ENCODE assay signal across 8 mouse cellular contexts in the genomic region with DNA sequence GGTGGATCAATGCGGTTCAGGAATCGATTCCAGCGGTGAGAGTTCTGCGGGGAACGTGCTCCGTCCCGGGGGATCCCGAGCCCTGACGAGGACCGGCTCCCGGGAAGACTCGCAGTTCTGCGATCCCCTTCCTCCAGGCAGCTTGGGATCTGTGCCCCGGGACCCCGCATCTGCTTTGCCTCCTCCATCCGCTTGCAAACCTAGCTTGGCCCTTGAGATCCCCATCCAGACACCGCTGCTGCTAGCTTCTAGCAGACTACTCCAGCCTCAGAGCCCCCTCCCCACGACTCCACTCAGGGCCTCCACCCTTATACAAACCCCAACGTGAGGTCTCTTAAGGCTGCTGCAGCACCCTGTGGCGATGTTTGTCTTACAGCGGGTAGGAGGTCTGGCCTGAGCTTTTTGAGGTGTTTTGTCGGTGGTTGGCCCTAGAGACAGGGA. TPM values are rescaled to one million over a fixed set of nuclear protein-coding genes. Genes with fewer than 3 reads are reported as not detected.
DNase-seq lines count a peak whose midpoint lies in the region; ATAC-seq and TF ChIP-seq lines count a peak whose summit lies in the region.

No protein-coding gene starts in this region.

- TF ChIP-seq RAD21 in CH12.LX (IDR thresholded peaks at IDR 0.05; ENCODE audit: low read depth, low read length) = no peak

- TF ChIP-seq EP300 in CH12.LX (IDR thresholded peaks at IDR 0.05; ENCODE audit: low read length) = no peak

- TF ChIP-seq POLR2A in CH12.LX (IDR thresholded peaks at IDR 0.05; ENCODE audit: low read depth, low read length) = no peak

- in situ Hi-C loops in CH12.LX (cut with MboI; ENCODE audit: low pct_ligation_motif_present, low pct_unique_long_range_greater_than_20kb, low sequenced_read_pairs) = no loop called here

- TF ChIP-seq CTCF in CH12.LX (conservative IDR thresholded peaks at IDR 0.05 in 1 of 2, IDR thresholded peaks at IDR 0.05 in 1 of 2; ENCODE audit: low read depth in 2 of 2, low read length in 2 of 2) = no peak

- no peak for DNase-seq in heart, adult 8-10 months (ENCODE audit: low spot score)
- peak; percentile 35 for DNase-seq in CH12.LX (ENCODE audit: extremely low read depth)
- DNase-seq in embryonic facial prominence, embryonic 11.5 days (ENCODE audit: low spot score) = peak; percentile 68
- no peak for DNase-seq in left cerebral cortex, adult 18-20 months (ENCODE audit: low spot score in 2 of 2)
- DNase-seq in right cerebral cortex, postnatal 14 days = no peak

- H3K9ac ChIP-seq in heart, embryonic 11.5 days (ENCODE audit: low read depth, low read length) = peak overlapping the region; percentile 90
- peak overlapping the region; percentile 85 for H3K9ac ChIP-seq in CH12.LX (ENCODE audit: insufficient read depth, low read depth)
- H3K9ac ChIP-seq in embryonic facial prominence, embryonic 11.5 days (replicated peaks; ENCODE audit: low read length) = peak overlapping the region; percentile 90
- peak overlapping the region; percentile 96 for H3K9ac ChIP-seq in intestine, embryonic 16.5 days (ENCODE audit: low read depth, low read length)
- H3K9ac ChIP-seq in neural tube, embryonic 13.5 days = peak overlapping the region; percentile 90

- peaks cover 28% of the 10 kb centered on the region for H3K4me1 ChIP-seq in heart, embryonic 11.5 days (ENCODE audit: control insufficient read depth, insufficient read depth, low read length)
- H3K4me1 ChIP-seq in CH12.LX (ENCODE audit: control insufficient read depth in 1 of 2, insufficient read depth in 2 of 2) = peaks cover 16 to 62% of the 10 kb centered on the region in 2 experiments
- H3K4me1 ChIP-seq in embryonic facial prominence, embryonic 11.5 days (ENCODE audit: control insufficient read depth, insufficient read depth, low read length) = no peaks in the 10 kb centered on the region
- H3K4me1 ChIP-seq in intestine, embryonic 16.5 days (ENCODE audit: control insufficient read depth, insufficient read depth, low read length) = peaks cover 24% of the 10 kb centered on the region
- peaks cover 39% of the 10 kb centered on the region for H3K4me1 ChIP-seq in neural tube, embryonic 13.5 days (replicated peaks)

- no peaks in the 10 kb centered on the region; the same call in 1 of the 2 replicates for H3K79me2 ChIP-seq in CH12.LX (replicated peaks; ENCODE audit: control insufficient read depth, extremely low read depth, insufficient read depth, poor library complexity, severe bottlenecking)

- ATAC-seq in heart, embryonic 11.5 days (replicated peaks; ENCODE audit: insufficient number of reproducible peaks, low FRiP score, low TSS enrichment) = peak; percentile 40
- peak; percentile 46 for ATAC-seq in embryonic facial prominence, embryonic 11.5 days (replicated peaks; ENCODE audit: insufficient number of reproducible peaks, low FRiP score, low TSS enrichment, low read depth)
- ATAC-seq in intestine, embryonic 16.5 days = 0 out of 2 replicates have a peak, but pooled peaks have one; percentile 25
- peak; percentile 74 for ATAC-seq in neural tube, embryonic 13.5 days (ENCODE audit: low read depth)

- H3K27me3 ChIP-seq in heart, embryonic 11.5 days (ENCODE audit: control insufficient read depth, insufficient read depth, low read length) = no peaks in the 10 kb centered on the region
- no peaks in the 10 kb centered on the region for H3K27me3 ChIP-seq in CH12.LX (replicated peaks)
- no peaks in the 10 kb centered on the region for H3K27me3 ChIP-seq in embryonic facial prominence, embryonic 11.5 days (ENCODE audit: control insufficient read depth, insufficient read depth, low read length)
- no peaks in the 10 kb centered on the region for H3K27me3 ChIP-seq in intestine, embryonic 16.5 days (replicated peaks; ENCODE audit: control insufficient read depth, insufficient read depth, low read length)
- no peaks in the 10 kb centered on the region for H3K27me3 ChIP-seq in neural tube, embryonic 13.5 days

- no peaks in the 10 kb centered on the region for H3K36me3 ChIP-seq in heart, embryonic 11.5 days (ENCODE audit: control insufficient read depth, insufficient read depth, low read length)
- H3K36me3 ChIP-seq in CH12.LX (replicated peaks in 1 of 2; ENCODE audit: control insufficient read depth in 1 of 2, insufficient read depth in 1 of 2, low read length in 1 of 2) = peaks cover 0 to 29% of the 10 kb centered on the region in 2 experiments
- H3K36me3 ChIP-seq in embryonic facial prominence, embryonic 11.5 days (replicated peaks; ENCODE audit: control insufficient read depth, insufficient read depth, low read depth, low read length) = no peaks in the 10 kb centered on the region
- no peaks in the 10 kb centered on the region for H3K36me3 ChIP-seq in intestine, embryonic 16.5 days (ENCODE audit: control insufficient read depth, insufficient read depth, low read length)
- H3K36me3 ChIP-seq in neural tube, embryonic 13.5 days = no peaks in the 10 kb centered on the region

- peak overlapping the region; percentile 87 for H3K4me3 ChIP-seq in heart, embryonic 11.5 days (ENCODE audit: low read depth, low read length)
- H3K4me3 ChIP-seq in CH12.LX (replicated peaks in 1 of 3; ENCODE audit: low read depth in 2 of 3, low read length in 2 of 3, poor library complexity in 1 of 3) = peak overlapping the region; percentile 78 to 87 (median 86)
- H3K4me3 ChIP-seq in embryonic facial prominence, embryonic 11.5 days (ENCODE audit: low read depth, low read length) = peak overlapping the region; percentile 81
- peak overlapping the region; percentile 89 for H3K4me3 ChIP-seq in intestine, embryonic 16.5 days (ENCODE audit: low read length)
- peak overlapping the region; percentile 85 for H3K4me3 ChIP-seq in neural tube, embryonic 13.5 days

- whole genome bisulfite sequencing in heart, embryonic 11.5 days (ENCODE audit: insufficient replicate concordance) = 0% methylated on average over 22 of the region's 22 CpGs
- WGBS in embryonic facial prominence, embryonic 11.5 days = 1% methylated on average over 22 of the region's 22 CpGs
- WGBS in intestine, embryonic 16.5 days = under 1% methylated on average over 22 of the region's 22 CpGs
- under 1% methylated on average over 22 of the region's 22 CpGs for WGBS in neural tube, embryonic 13.5 days

- dilution Hi-C loops in CH12.LX (cut with MboI; ENCODE audit: extremely low pct_ligation_motif_present, extremely low pct_unique_long_range_greater_than_20kb, low sequenced_read_pairs) = no loop called here

- H3K27ac ChIP-seq in heart, embryonic 11.5 days (ENCODE audit: low read depth, low read length) = peak overlapping the region; percentile 89
- 0 out of 2 replicates have a peak overlapping the region, but pooled peaks have one; percentile 15 for H3K27ac ChIP-seq in CH12.LX (ENCODE audit: insufficient read depth, low read depth)
- peak overlapping the region; percentile 62 for H3K27ac ChIP-seq in embryonic facial prominence, embryonic 11.5 days (replicated peaks; ENCODE audit: low read depth, low read length)
- peak overlapping the region; percentile 86 for H3K27ac ChIP-seq in intestine, embryonic 16.5 days (ENCODE audit: low read length)
- peak overlapping the region; percentile 96 for H3K27ac ChIP-seq in neural tube, embryonic 13.5 days (replicated peaks)

- H3K4me2 ChIP-seq in heart, embryonic 11.5 days = peak overlapping the region; percentile 81
- peak overlapping the region; percentile 26 for H3K4me2 ChIP-seq in CH12.LX (ENCODE audit: insufficient read depth, low read depth, poor library complexity, severe bottlenecking)
- H3K4me2 ChIP-seq in embryonic facial prominence, embryonic 11.5 days (ENCODE audit: low read depth, low read length) = peak overlapping the region; percentile 84
- peak overlapping the region; percentile 84 for H3K4me2 ChIP-seq in intestine, embryonic 16.5 days (ENCODE audit: low read depth, low read length)
- H3K4me2 ChIP-seq in neural tube, embryonic 13.5 days = peak overlapping the region; percentile 72

- H3K9me3 ChIP-seq in heart, embryonic 11.5 days (replicated peaks; ENCODE audit: control insufficient read depth, low read length) = no peaks in the 10 kb centered on the region
- H3K9me3 ChIP-seq in CH12.LX (replicated peaks; ENCODE audit: low read length) = no peaks in the 10 kb centered on the region
- H3K9me3 ChIP-seq in embryonic facial prominence, embryonic 11.5 days (replicated peaks; ENCODE audit: control insufficient read depth, low read length) = no peaks in the 10 kb centered on the region
- no peaks in the 10 kb centered on the region for H3K9me3 ChIP-seq in intestine, embryonic 16.5 days (ENCODE audit: control insufficient read depth, low read length)
- no peaks in the 10 kb centered on the region for H3K9me3 ChIP-seq in neural tube, embryonic 13.5 days

TF ChIP-seq in CH12.LX, 34 proteins besides CTCF, POLR2A, EP300 and RAD21:
- TF ChIP-seq MXI1 (IDR thresholded peaks at IDR 0.05; ENCODE audit: low read depth, low read length) (peak; percentile 42; the same call in 1 of the 2 replicates), JUN (IDR thresholded peaks at IDR 0.05; ENCODE audit: insufficient read depth, low read depth, low read length) (no peak)
TF ChIP-seq in CH12.LX: peak in this region for 1.

RNA-seq across cellular contexts. Expression of gene Mmd, which starts 0.5 kb away (rescaled TPM):
- 76.1 and 93.0 TPM in 2 replicates for polyA plus RNA-seq in heart, embryonic 11.5 days (2014; fragmentation: Nextera tagmentation; extraction: Ambion mirVana)
- total RNA-seq in heart, adult 8-10 months (2022) = 10 to 100 TPM; 23.7 to 34.1 (median 28.2) TPM
- 10.3 and 13.8 TPM in 2 replicates for total RNA-seq in CH12.LX (2012; rRNA removed)
- 60.4 and 70.5 TPM in 2 replicates for total RNA-seq in CH12.LX (2014; rRNA removed)
- polyA plus RNA-seq in CH12.LX (2012; ENCODE audit: insufficient read length, low read depth) = 36.1 and 39.8 TPM in 2 replicates
- 45.2 and 46.3 TPM in 2 replicates for polyA plus RNA-seq in embryonic facial prominence, embryonic 11.5 days (2014; fragmentation: Nextera tagmentation; extraction: Ambion mirVana)
- polyA plus RNA-seq in intestine, embryonic 16.5 days (2015; fragmentation: Nextera tagmentation; extraction: Ambion mirVana) = 47.7 and 49.4 TPM in 2 replicates
- polyA plus RNA-seq in neural tube, embryonic 13.5 days (2015; fragmentation: Nextera tagmentation; extraction: Ambion mirVana) = 113 and 119 TPM in 2 replicates
- total RNA-seq in left cerebral cortex, adult 18-20 months (2021) = 100 to 1,000 TPM; 217 TPM

Comparison
In these comparisons a context has a peak if more than half of its experiments do, and no peak if none do; other contexts are left out.
1. H3K27ac ChIP-seq: peak in every context shown above with its lines; median percentile 96 in neural tube, embryonic 13.5 days; 89 in heart, embryonic 11.5 days; 86 in intestine, embryonic 16.5 days; 62 in embryonic facial prominence, embryonic 11.5 days; 15 in CH12.LX.
2. H3K4me2 ChIP-seq: peak in every context shown above with its lines; median percentile 84 in embryonic facial prominence, embryonic 11.5 days; 84 in intestine, embryonic 16.5 days; 81 in heart, embryonic 11.5 days; 72 in neural tube, embryonic 13.5 days; 26 in CH12.LX.
3. DNase-seq: peak in CH12.LX (single experiment) and embryonic facial prominence, embryonic 11.5 days (single experiment); none in heart, adult 8-10 months (single experiment), left cerebral cortex, adult 18-20 months (0 of 2) and right cerebral cortex, postnatal 14 days (single experiment).
4. Peak in every context shown above with its lines, with median percentiles within 50 percentile points of each other: ATAC-seq, H3K4me3 ChIP-seq and H3K9ac ChIP-seq.